Mouse (Mus musculus): ENCODE results near the gene Fam208a. TPM values are rescaled to one million over a fixed set of nuclear protein-coding genes. Genes with fewer than 3 reads are reported as not detected.

Gene Fam208a
- polyA plus RNA-seq, 1 experiment = 30.4 TPM

DNA sequence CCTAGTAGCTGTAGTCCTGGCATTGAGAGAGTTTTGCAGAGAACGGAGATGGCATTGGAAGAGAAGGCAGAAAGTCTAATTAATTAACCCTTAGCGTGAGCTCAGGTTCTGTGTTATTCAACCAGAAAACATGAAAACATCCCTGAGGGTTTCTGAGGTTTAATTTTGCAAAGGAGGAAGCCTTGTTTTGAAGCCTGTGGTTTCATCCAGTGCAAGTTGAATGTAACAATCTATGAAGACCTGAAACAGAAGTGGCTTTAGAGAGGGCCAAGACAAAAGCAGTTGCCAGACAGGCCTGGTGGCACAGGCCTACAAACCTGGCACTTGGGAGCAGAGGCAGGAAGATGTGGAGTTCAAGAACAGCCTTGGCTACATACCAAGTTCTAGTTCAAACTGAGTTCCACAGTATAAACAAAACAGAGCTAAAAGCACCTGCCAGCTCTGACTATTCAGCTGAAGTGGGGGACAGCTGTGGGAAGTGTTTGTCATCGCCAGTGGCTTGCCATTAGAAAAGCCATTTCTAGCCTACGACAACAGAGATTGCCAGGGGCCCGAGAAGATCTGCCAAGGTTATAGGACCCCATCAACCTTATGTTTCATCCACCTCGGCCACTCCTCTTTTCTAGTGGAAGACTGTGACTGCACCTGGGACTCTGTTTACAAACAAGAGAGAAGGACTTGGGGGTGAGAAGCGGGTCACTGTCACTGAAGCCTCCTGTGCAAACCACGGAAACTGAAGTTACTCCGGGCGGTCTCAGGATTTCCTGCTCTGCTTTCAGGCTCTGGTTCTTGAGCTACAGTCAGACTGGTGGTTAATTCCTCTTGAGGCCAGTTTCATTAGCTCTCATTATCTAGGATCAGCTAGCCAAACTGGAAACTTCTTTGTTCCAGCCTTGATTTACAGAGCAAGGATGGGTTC lies 26.0 kb upstream of the Fam208a start:
- Histone ChIP-seq H3K27ac (ENCODE audit: insufficient read depth, low read length) (no peak overlapping the region), H3K4me3 (replicated peaks; ENCODE audit: insufficient read depth, low read depth, low read length) (no peak overlapping the region), H3K4me1 (ENCODE audit: control insufficient read depth, insufficient read depth, low read length) (no peaks in the 10 kb centered on the region), H3K27me3 (ENCODE audit: control insufficient read depth, insufficient read depth, low read length) (no peaks in the 10 kb centered on the region)
- TF ChIP-seq POLR2A (IDR thresholded peaks at IDR 0.05; ENCODE audit: borderline replicate concordance, insufficient read depth, low read length) = no peak
- 62% methylated on average over 10 of the region's 10 CpGs for WGBS
- DNase-seq = no peak

- Histone ChIP-seq H3K4me1 (ENCODE audit: control insufficient read depth, insufficient read depth, low read length) (no peaks in the 10 kb centered on the region), H3K27me3 (ENCODE audit: control insufficient read depth, insufficient read depth, low read length) (no peaks in the 10 kb centered on the region), H3K27ac (ENCODE audit: insufficient read depth, low read length) (no peak overlapping the region), H3K4me3 (replicated peaks; ENCODE audit: insufficient read depth, low read depth, low read length) (no peak overlapping the region)
- TF ChIP-seq CTCF (IDR thresholded peaks at IDR 0.05; ENCODE audit: borderline replicate concordance, insufficient read depth, low read depth, low read length) = no peak
- TF ChIP-seq POLR2A (IDR thresholded peaks at IDR 0.05; ENCODE audit: borderline replicate concordance, insufficient read depth, low read length) = no peak
- no peak for DNase-seq
- WGBS = 43% methylated on average over 4 of the region's 4 CpGs
Observed at GRCm38 (mm10) chr14:27405452-27405851, 23.2 kb upstream of the Fam208a start.

GRCm38 (mm10) chr14:27405947-27406346 lies 22.7 kb upstream of the Fam208a start:
- 99% methylated on average over 2 of the region's 2 CpGs for WGBS
- no peak for DNase-seq
- H3K27ac ChIP-seq (ENCODE audit: insufficient read depth, low read length) = no peak overlapping the region
- no peaks in the 10 kb centered on the region for H3K27me3 ChIP-seq (ENCODE audit: control insufficient read depth, insufficient read depth, low read length)
- no peak for TF ChIP-seq POLR2A (IDR thresholded peaks at IDR 0.05; ENCODE audit: borderline replicate concordance, insufficient read depth, low read length)
- no peak for TF ChIP-seq CTCF (IDR thresholded peaks at IDR 0.05; ENCODE audit: borderline replicate concordance, insufficient read depth, low read depth, low read length)
- no peak overlapping the region for H3K4me3 ChIP-seq (replicated peaks; ENCODE audit: insufficient read depth, low read depth, low read length)
- no peaks in the 10 kb centered on the region for H3K4me1 ChIP-seq (ENCODE audit: control insufficient read depth, insufficient read depth, low read length)

GRCm38 (mm10) chr14:27408240-27408639 lies 20.4 kb upstream of the Fam208a start:
- no peak for TF ChIP-seq CTCF (IDR thresholded peaks at IDR 0.05; ENCODE audit: borderline replicate concordance, insufficient read depth, low read depth, low read length)
- no peak for TF ChIP-seq POLR2A (IDR thresholded peaks at IDR 0.05; ENCODE audit: borderline replicate concordance, insufficient read depth, low read length)
- Histone ChIP-seq H3K27ac (ENCODE audit: insufficient read depth, low read length) (no peak overlapping the region), H3K4me3 (replicated peaks; ENCODE audit: insufficient read depth, low read depth, low read length) (no peak overlapping the region), H3K4me1 (ENCODE audit: control insufficient read depth, insufficient read depth, low read length) (no peaks in the 10 kb centered on the region), H3K27me3 (ENCODE audit: control insufficient read depth, insufficient read depth, low read length) (no peaks in the 10 kb centered on the region)
- WGBS = 94% methylated on average over 3 of the region's 3 CpGs
- DNase-seq = no peak

DNA sequence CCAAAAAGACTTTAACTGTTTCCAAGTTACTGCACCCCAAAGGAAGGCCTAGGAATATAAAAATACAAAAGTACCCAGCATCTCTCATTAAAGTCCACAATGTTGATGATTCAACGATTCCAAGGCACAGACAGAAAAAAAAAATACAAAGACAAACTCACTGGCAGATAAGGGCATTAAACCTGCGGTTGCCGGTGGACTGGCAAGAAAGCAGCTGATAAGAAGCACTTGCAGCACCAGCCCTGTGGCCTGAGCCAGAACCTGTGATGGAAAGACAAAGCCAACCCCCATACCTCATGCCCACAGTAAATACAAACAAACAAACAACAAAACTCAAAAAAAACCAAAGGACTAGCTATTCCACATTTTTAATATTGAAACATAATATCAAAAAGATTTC lies 19.0 kb upstream of the Fam208a start:
- no peak overlapping the region for H3K27ac ChIP-seq (ENCODE audit: insufficient read depth, low read length)
- no peaks in the 10 kb centered on the region for H3K27me3 ChIP-seq (ENCODE audit: control insufficient read depth, insufficient read depth, low read length)
- no peak for DNase-seq
- WGBS = 96% methylated on average over 3 of the region's 3 CpGs
- H3K4me3 ChIP-seq (replicated peaks; ENCODE audit: insufficient read depth, low read depth, low read length) = no peak overlapping the region
- TF ChIP-seq POLR2A (IDR thresholded peaks at IDR 0.05; ENCODE audit: borderline replicate concordance, insufficient read depth, low read length) (no peak), CTCF (IDR thresholded peaks at IDR 0.05; ENCODE audit: borderline replicate concordance, insufficient read depth, low read depth, low read length) (no peak)
- no peaks in the 10 kb centered on the region for H3K4me1 ChIP-seq (ENCODE audit: control insufficient read depth, insufficient read depth, low read length)

GRCm38 (mm10) chr14:27411492-27411891 lies 17.1 kb upstream of the Fam208a start:
- Histone ChIP-seq H3K27ac (ENCODE audit: insufficient read depth, low read length) (no peak overlapping the region), H3K27me3 (ENCODE audit: control insufficient read depth, insufficient read depth, low read length) (no peaks in the 10 kb centered on the region), H3K4me1 (ENCODE audit: control insufficient read depth, insufficient read depth, low read length) (no peaks in the 10 kb centered on the region), H3K4me3 (replicated peaks; ENCODE audit: insufficient read depth, low read depth, low read length) (no peak overlapping the region)
- TF ChIP-seq POLR2A (IDR thresholded peaks at IDR 0.05; ENCODE audit: borderline replicate concordance, insufficient read depth, low read length) (no peak), CTCF (IDR thresholded peaks at IDR 0.05; ENCODE audit: borderline replicate concordance, insufficient read depth, low read depth, low read length) (no peak)
- no peak for DNase-seq
- WGBS = 94% methylated on average over 7 of the region's 7 CpGs

DNA sequence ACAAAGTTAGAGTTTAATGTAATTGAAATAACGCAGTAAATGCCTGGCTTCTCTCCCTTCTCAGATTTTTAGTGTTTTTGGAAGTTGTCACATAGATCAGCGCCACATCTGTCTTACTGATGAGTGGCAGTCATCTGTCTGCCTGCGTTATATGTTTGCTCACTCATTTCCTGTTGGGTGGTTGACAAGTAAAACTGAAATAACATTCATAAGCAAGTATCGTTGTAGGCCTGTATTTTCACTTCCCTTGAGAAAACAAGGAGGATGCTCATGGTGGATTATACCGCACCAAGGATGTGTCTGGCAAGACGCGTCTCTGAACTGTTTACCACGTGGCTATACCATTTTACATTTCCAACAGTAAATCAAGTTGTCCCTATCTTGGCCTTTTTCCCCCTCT lies 15.9 kb upstream of the Fam208a start:
- WGBS = 86% methylated on average over 8 of the region's 8 CpGs
- Histone ChIP-seq H3K4me1 (ENCODE audit: control insufficient read depth, insufficient read depth, low read length) (no peaks in the 10 kb centered on the region), H3K27me3 (ENCODE audit: control insufficient read depth, insufficient read depth, low read length) (no peaks in the 10 kb centered on the region), H3K27ac (ENCODE audit: insufficient read depth, low read length) (no peak overlapping the region), H3K4me3 (replicated peaks; ENCODE audit: insufficient read depth, low read depth, low read length) (no peak overlapping the region)
- DNase-seq = no peak
- TF ChIP-seq POLR2A (IDR thresholded peaks at IDR 0.05; ENCODE audit: borderline replicate concordance, insufficient read depth, low read length) (no peak), CTCF (IDR thresholded peaks at IDR 0.05; ENCODE audit: borderline replicate concordance, insufficient read depth, low read depth, low read length) (no peak)

DNA sequence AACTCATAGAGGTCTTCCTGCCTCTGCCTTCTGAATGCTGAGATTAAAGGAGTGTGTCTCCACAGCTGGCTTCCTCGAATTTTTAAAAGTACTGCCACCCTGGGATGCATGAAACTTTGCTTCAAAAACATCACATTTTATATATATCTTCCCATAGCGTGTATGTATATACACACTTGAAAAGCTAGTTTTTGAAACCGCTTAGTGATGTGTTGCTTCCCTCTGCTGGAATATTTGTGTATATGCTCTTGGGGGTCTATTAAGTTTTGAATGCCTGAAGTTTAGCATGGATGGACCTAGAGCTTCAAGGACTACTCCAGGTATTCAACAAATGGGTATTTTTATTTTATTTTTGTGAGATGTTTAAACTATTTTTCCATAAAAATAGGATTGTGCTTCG lies 14.7 kb upstream of the Fam208a start:
- WGBS = 36% methylated on average over 4 of the region's 4 CpGs
- H3K4me3 ChIP-seq (replicated peaks; ENCODE audit: insufficient read depth, low read depth, low read length) = no peak overlapping the region

More for the DNA sequence above, 14.7 kb upstream of the Fam208a start:
- Histone ChIP-seq H3K4me1 (ENCODE audit: control insufficient read depth, insufficient read depth, low read length) (no peaks in the 10 kb centered on the region), H3K27me3 (ENCODE audit: control insufficient read depth, insufficient read depth, low read length) (no peaks in the 10 kb centered on the region), H3K27ac (ENCODE audit: insufficient read depth, low read length) (no peak overlapping the region)
- peak in 1 of 2 experiments; percentile 40 for DNase-seq
- TF ChIP-seq CTCF (IDR thresholded peaks at IDR 0.05; ENCODE audit: borderline replicate concordance, insufficient read depth, low read depth, low read length) = peak; percentile 40; the same call in 1 of the 2 replicates
- TF ChIP-seq POLR2A (IDR thresholded peaks at IDR 0.05; ENCODE audit: borderline replicate concordance, insufficient read depth, low read length) = no peak
